Mouse (Mus musculus): Measurements from ENCODE around the gene Prdm8. TPM values are rescaled to one million over a fixed set of nuclear protein-coding genes. Genes with fewer than 3 reads are reported as not detected.

The Prdm8 gene
- polyA plus RNA-seq, 1 experiment from 2014 or later = 0.92 TPM

GRCm38 (mm10) chr5:98192295-98192983 is 25.4 kb downstream of the Prdm8 start:
- Histone ChIP-seq H3K4me3 (no peak overlapping the region), H3K27ac (no peak overlapping the region), H3K27me3 (ENCODE audit: insufficient read depth, poor library complexity, severe bottlenecking) (peaks cover 56% of the 10 kb centered on the region), H3K36me3 (no peaks in the 10 kb centered on the region), H3K4me1 (replicated peaks) (peaks cover 10% of the 10 kb centered on the region), H3K9me3 (no peaks in the 10 kb centered on the region)
- WGBS = 33% methylated on average over 4 of the region's 4 CpGs
- no peak for DNase-seq (ENCODE audit: low spot score)

- no peak overlapping the region for H3K27ac ChIP-seq
- peaks cover 31% of the 10 kb centered on the region for H3K27me3 ChIP-seq (ENCODE audit: insufficient read depth, poor library complexity, severe bottlenecking)
- H3K4me1 ChIP-seq (replicated peaks) = 0 out of 2 replicates have a peak, but pooled peaks cover under 1% of the 10 kb centered on the region
- no peak for DNase-seq (ENCODE audit: low spot score)
- H3K4me3 ChIP-seq = no peak overlapping the region
- WGBS = 93% methylated on average over 1 of the region's 1 CpGs
- H3K9me3 ChIP-seq = no peaks in the 10 kb centered on the region
- H3K36me3 ChIP-seq = no peaks in the 10 kb centered on the region
Observed at GRCm38 (mm10) chr5:98194959-98195358, 28.0 kb downstream of the Prdm8 start.

GRCm38 (mm10) chr5:98198412-98199218 is 31.6 kb downstream of the Prdm8 start:
- no peaks in the 10 kb centered on the region for H3K36me3 ChIP-seq
- DNase-seq (ENCODE audit: low spot score) = no peak
- no peaks in the 10 kb centered on the region for H3K9me3 ChIP-seq
- 69% methylated on average over 7 of the region's 7 CpGs for WGBS
- H3K27ac ChIP-seq = no peak overlapping the region
- H3K4me1 ChIP-seq (replicated peaks) = no peaks in the 10 kb centered on the region
- H3K27me3 ChIP-seq (ENCODE audit: insufficient read depth, poor library complexity, severe bottlenecking) = no peaks in the 10 kb centered on the region
- H3K4me3 ChIP-seq = no peak overlapping the region

- H3K27me3 ChIP-seq (ENCODE audit: insufficient read depth, poor library complexity, severe bottlenecking) = no peaks in the 10 kb centered on the region
- no peaks in the 10 kb centered on the region for H3K36me3 ChIP-seq
- H3K4me1 ChIP-seq (replicated peaks) = no peaks in the 10 kb centered on the region
- 80% methylated on average over 7 of the region's 7 CpGs for WGBS
- no peak overlapping the region for H3K4me3 ChIP-seq
- no peak for DNase-seq (ENCODE audit: low spot score)
- no peak overlapping the region for H3K27ac ChIP-seq
- no peaks in the 10 kb centered on the region for H3K9me3 ChIP-seq
Observed at GRCm38 (mm10) chr5:98199219-98199552, 32.2 kb downstream of the Prdm8 start.

GRCm38 (mm10) chr5:98201606-98202005 is 34.6 kb downstream of the Prdm8 start:
- Histone ChIP-seq H3K27ac (no peak overlapping the region), H3K4me3 (no peak overlapping the region), H3K36me3 (no peaks in the 10 kb centered on the region), H3K27me3 (ENCODE audit: insufficient read depth, poor library complexity, severe bottlenecking) (no peaks in the 10 kb centered on the region), H3K9me3 (no peaks in the 10 kb centered on the region), H3K4me1 (replicated peaks) (no peaks in the 10 kb centered on the region)
- WGBS = 86% methylated on average over 3 of the region's 3 CpGs
- no peak for DNase-seq (ENCODE audit: low spot score)

GRCm38 (mm10) chr5:98202996-98203395 is 36.0 kb downstream of the Prdm8 start:
- Histone ChIP-seq H3K36me3 (no peaks in the 10 kb centered on the region), H3K27ac (no peak overlapping the region), H3K27me3 (ENCODE audit: insufficient read depth, poor library complexity, severe bottlenecking) (no peaks in the 10 kb centered on the region), H3K4me1 (replicated peaks) (no peaks in the 10 kb centered on the region), H3K4me3 (no peak overlapping the region), H3K9me3 (no peaks in the 10 kb centered on the region)
- DNase-seq (ENCODE audit: low spot score) = no peak
- WGBS = 62% methylated on average over 4 of the region's 4 CpGs

GRCm38 (mm10) chr5:98212501-98212900 is 45.5 kb downstream of the Prdm8 start:
- DNase-seq (ENCODE audit: low spot score) = no peak
- no peak overlapping the region for H3K4me3 ChIP-seq

GRCm38 (mm10) chr5:98221956-98222355 is 55.0 kb downstream of the Prdm8 start:
- no peak overlapping the region for H3K27ac ChIP-seq
- 82% methylated on average over 4 of the region's 4 CpGs for WGBS
- H3K4me1 ChIP-seq (replicated peaks) = no peaks in the 10 kb centered on the region
- no peak for DNase-seq (ENCODE audit: low spot score)
- H3K4me3 ChIP-seq = no peak overlapping the region
- H3K36me3 ChIP-seq = no peaks in the 10 kb centered on the region
- no peaks in the 10 kb centered on the region for H3K9me3 ChIP-seq
- no peaks in the 10 kb centered on the region for H3K27me3 ChIP-seq (ENCODE audit: insufficient read depth, poor library complexity, severe bottlenecking)

More at GRCm38 (mm10) chr5:98212501-98212900, 45.5 kb downstream of the Prdm8 start:
- H3K27ac ChIP-seq = no peak overlapping the region
- no peaks in the 10 kb centered on the region for H3K36me3 ChIP-seq
- WGBS = 67% methylated on average over 4 of the region's 4 CpGs
- 0 out of 2 replicates have a peak, but pooled peaks cover 2% of the 10 kb centered on the region for H3K9me3 ChIP-seq
- no peaks in the 10 kb centered on the region for H3K4me1 ChIP-seq (replicated peaks)
- no peaks in the 10 kb centered on the region for H3K27me3 ChIP-seq (ENCODE audit: insufficient read depth, poor library complexity, severe bottlenecking)

GRCm38 (mm10) chr5:98226710-98227109 is 59.7 kb downstream of the Prdm8 start:
- H3K4me3 ChIP-seq = no peak overlapping the region
- 75% methylated on average over 2 of the region's 2 CpGs for WGBS
- no peaks in the 10 kb centered on the region for H3K4me1 ChIP-seq (replicated peaks)
- DNase-seq (ENCODE audit: low spot score) = no peak
- no peak overlapping the region for H3K27ac ChIP-seq
- H3K36me3 ChIP-seq = no peaks in the 10 kb centered on the region
- H3K27me3 ChIP-seq (ENCODE audit: insufficient read depth, poor library complexity, severe bottlenecking) = no peaks in the 10 kb centered on the region
- no peaks in the 10 kb centered on the region for H3K9me3 ChIP-seq

- no peaks in the 10 kb centered on the region for H3K27me3 ChIP-seq (ENCODE audit: insufficient read depth, poor library complexity, severe bottlenecking)
- WGBS = 83% methylated on average over 6 of the region's 6 CpGs
Observed at GRCm38 (mm10) chr5:98229456-98229855, 62.5 kb downstream of the Prdm8 start.

GRCm38 (mm10) chr5:98238466-98238865 is 71.5 kb downstream of the Prdm8 start:
- DNase-seq (ENCODE audit: low spot score) = no peak
- Histone ChIP-seq H3K36me3 (no peaks in the 10 kb centered on the region), H3K4me3 (no peak overlapping the region), H3K27me3 (ENCODE audit: insufficient read depth, poor library complexity, severe bottlenecking) (no peaks in the 10 kb centered on the region), H3K4me1 (replicated peaks) (no peaks in the 10 kb centered on the region), H3K27ac (no peak overlapping the region), H3K9me3 (no peaks in the 10 kb centered on the region)
- 85% methylated on average over 6 of the region's 6 CpGs for WGBS

More at GRCm38 (mm10) chr5:98229456-98229855, 62.5 kb downstream of the Prdm8 start:
- DNase-seq (ENCODE audit: low spot score) = no peak
- no peak overlapping the region for H3K27ac ChIP-seq
- H3K4me1 ChIP-seq (replicated peaks) = no peaks in the 10 kb centered on the region
- H3K9me3 ChIP-seq = no peaks in the 10 kb centered on the region
- no peaks in the 10 kb centered on the region for H3K36me3 ChIP-seq
- H3K4me3 ChIP-seq = no peak overlapping the region

Measured in hindbrain, embryonic 10.5 days (tissue).